Mouse (Mus musculus): ENCODE measurements at regions not wholly inside any gene's neighbourhood (a gene's known extent, or its start where the extent isn't known, plus 50 kb on each side); places are given as distances from the start of the nearest gene placed in this dataset.

- TF ChIP-seq CTCF (IDR thresholded peaks at IDR 0.05; ENCODE audit: low read depth) (no peak), EP300 (IDR thresholded peaks at IDR 0.05; ENCODE audit: low read depth) (no peak)
These were observed 199.2 kb downstream of the En1 start for GRCm38 (mm10) chr1:120801248-120801979.
